Mouse (Mus musculus): Measurements from ENCODE around the gene Dpp3.
"Not testable (repeated sequence)": the region's sequence is repeated elsewhere in the genome, so short reads cannot be mapped to it uniquely, and the experiment has no call there.

DNA sequence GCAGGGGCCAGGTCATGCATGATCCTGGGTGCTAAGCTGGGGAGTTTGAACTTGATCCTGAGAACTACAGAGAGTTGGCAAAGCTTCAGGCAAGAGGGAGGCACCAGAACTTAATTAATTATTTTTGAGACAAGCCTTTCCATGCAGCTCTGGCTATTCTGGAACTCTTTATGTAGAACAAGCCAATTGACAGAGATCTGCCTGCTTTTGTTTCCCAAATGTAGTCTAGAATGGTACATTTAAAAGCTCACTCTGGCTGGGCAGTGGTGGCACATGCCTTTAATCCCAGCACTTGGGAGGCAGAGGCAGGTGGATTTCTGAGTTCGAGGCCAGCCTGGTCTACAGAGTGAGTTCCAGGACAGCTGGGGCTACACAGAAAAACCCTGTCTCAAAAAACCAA lies 53.5 kb downstream of the Dpp3 start:
- not testable (repeated sequence) for TF ChIP-seq CTCF (IDR thresholded peaks at IDR 0.05; ENCODE audit: borderline replicate concordance, insufficient read depth, low read length); POLR2A (IDR thresholded peaks at IDR 0.05; ENCODE audit: low read depth, low read length)

Data from embryonic fibroblast, embryonic 13.5 days (primary cell).